Mouse (Mus musculus): ENCODE measurements around the gene Dpt.

Gene Dpt

DNA sequence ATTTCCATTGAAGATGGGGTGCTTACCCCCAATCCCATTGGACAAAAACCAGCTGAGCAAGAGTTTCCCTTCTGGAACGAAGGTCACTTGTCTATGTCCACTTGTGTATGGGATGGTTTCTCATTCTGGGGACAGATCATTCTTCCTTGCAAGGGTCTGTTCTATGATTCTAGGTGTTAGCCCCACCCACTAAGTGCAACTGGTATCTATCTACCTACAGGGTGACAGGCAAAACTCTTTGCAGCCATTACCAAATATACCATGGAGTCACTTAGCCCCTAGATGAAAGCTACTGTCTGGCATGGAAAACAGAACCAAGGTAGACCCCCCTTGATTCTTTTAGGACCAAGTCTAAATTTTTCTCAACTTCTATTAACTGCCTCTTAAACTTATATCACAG is 24.9 kb downstream of the Dpt start:
- DNase-seq: no peak

DNA sequence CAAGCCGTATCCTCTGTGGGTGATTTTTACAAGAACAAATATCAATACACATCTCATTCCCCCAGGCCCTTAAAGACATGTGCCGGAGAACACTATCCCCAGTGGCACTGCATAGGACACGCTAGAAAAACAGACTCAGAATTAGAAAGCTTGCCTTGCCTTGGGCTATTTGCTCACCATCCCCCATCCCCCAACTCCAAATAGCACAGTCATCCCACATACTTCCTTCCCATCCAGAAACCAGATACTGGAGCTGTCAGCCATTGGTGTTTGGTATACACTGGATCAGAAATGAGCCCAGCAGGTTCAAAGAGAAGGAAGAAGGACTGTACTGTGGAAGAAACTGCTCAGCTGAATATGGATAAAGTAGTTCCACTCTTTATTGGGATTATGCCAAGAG is 25.4 kb downstream of the Dpt start:
- DNase-seq: no peak

DNA sequence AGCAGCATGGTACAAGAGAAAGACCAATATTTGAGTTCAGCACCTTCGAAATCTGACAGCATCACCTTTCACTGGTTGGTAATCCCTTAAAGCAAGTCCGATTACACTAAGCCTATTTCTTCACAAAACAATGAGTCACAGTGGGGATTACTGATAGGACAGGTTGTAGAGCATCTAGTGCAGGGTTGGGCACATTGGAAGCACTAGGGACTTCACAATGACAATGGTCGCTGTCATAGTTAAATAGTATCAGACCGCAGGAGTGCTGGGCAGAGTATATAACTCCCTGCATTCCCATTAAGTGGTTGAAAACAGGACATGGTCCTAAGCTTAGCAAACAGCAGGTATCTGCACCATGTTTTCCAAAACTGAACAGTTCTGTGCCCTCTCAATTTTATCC is 25.8 kb downstream of the Dpt start:
- DNase-seq: no peak

DNA sequence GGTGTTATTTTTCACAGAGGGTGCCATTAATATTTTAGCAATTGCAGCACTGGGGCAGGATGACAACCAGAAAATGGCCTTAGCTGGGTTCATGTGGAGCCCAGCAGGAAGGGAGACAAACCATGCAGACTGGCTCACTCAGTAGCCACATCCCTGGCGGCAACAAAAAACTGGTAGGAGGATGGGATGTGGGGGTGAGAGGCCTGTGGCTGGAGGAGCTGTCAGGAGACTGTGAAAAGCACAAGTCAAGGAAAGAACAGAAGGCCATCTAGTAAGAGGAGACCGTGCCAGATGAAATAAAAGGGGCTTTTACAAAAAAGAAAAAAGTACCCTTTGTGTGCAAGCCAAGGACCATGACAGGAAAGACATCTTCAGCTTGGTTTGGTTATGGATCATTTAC is 28.5 kb downstream of the Dpt start:
- DNase-seq: no peak

DNA sequence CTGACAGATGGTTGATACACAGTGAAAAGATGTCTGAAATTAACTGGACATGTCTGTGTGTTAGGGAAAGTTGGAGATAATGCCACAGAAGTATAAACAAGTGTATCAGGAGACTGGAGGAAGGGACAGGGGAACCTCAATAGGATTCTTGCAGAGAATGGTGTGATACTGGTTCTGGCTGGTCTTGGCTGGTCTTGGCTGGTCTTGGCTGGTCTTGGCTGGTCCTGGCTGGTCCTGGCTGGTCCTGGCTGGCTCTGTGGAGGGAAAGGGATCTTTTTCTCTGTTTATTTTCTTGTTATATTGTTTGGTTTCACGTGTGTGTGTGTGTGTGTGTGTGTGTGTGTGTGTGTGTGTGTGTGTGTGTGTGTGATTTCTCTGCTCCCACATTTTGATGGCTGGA is 33.4 kb downstream of the Dpt start:
- DNase-seq: no peak

DNA sequence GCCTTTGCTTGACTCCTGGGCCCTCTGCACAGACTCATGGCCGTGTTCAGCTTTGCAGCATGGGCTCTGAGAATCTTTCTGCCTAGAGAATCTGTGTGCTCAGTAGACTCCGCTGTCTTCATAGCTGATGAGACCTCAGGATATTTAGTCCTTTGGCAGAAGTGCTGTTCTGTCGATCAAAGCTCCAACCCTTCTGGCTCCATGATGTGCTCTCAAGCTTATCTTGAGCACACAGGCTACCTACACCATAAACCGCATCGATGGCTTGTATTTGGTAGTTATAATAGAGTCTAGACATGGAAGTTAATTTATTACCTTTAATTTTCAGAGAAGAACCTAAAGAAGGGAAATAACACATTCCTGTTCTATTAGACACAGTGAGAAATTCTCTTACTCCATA is 36.0 kb downstream of the Dpt start:
- no peak for DNase-seq

GRCm38 (mm10) chr1:164848616-164849265 is 52.3 kb downstream of the Dpt start:
- DNase-seq: no peak

DNA sequence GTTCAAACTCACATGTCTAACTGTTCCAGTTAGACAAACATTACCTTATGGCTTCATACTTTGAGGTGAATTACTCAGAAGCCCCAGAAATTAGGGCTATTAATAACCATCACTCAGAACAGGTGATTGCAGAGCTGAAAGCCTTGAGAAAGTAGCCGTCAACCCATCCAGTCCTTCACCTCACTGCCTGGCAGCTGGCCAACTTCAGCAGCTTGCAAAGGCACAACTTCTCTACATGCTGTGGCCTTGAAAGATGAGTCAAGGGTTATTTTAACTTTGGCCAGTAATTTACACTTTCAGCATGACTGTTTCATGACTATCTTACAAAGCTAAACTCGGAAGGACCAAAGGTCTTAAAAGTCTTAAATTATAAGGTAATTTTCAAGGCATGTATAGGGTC is 59.3 kb downstream of the Dpt start:
- DNase-seq: peak; percentile 74

DNA sequence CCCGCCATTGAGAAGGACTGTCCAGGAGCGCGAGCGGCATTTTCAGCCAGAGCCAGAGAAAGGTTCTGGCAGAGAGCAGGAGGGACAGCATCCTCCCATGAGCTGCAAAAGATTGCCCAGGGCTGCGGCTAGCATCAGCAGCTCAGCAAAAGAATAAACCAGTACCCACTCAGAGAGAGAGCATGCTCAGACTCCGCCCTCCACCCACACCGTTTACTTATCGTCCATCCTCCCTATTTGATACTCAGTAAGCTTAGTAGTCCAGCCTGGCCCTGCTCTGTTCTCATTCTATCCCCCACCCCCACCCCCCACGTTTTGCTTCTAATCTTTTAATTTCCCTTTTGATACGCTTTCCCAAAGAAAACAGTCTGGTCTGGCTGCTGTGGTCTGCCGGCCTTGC is 63.5 kb downstream of the Dpt start:
- no peak for DNase-seq

GRCm38 (mm10) chr1:164860782-164861181 is 64.3 kb downstream of the Dpt start:
- no peak for DNase-seq

- no peak for DNase-seq
These were observed 65.1 kb downstream of the Dpt start for GRCm38 (mm10) chr1:164861501-164861900.

DNA sequence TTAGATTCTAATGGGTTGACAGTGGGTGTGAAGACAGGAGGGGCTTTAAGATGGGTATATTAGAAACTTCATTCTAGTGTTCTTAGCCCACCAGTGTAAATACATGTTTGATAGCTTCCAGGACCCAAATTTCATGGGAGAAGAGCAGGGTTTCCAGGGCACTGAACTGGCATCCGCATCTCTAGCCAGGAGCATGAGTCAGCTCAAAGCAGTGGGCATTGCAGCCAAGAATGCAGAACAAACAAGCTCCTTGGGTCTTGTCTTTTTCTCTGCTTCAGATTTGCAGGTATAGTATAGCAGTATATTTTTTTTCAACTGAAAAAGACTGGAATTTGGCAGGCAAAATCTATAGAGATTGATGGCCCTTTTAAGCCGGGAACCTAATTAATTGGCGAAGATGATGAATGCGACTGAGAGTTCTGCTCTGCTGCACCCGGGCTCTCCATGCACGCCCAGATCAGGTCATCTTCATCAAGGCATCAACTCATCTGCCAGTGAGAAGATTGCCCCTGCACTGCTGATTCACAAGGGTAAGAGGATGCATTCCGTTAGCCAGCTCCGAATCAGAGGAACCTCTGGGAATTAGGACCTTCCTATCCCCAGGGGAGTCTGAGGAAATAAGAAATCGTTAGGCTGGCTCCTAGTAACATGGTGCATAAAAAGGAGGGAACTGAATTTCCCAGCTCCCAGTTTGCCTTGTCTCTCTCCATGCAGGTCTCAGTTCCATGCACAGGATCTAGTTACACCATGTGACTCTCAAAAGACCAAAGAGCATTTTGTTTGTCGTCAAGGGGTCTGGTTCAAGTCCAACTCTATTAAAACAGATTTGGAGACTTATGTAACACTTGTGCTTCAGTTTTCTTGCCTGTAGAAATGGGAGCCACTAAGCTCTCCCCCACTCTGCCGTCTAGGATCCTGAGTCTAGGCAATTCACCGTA is 66.8 kb downstream of the Dpt start:
- DNase-seq: no peak

DNA sequence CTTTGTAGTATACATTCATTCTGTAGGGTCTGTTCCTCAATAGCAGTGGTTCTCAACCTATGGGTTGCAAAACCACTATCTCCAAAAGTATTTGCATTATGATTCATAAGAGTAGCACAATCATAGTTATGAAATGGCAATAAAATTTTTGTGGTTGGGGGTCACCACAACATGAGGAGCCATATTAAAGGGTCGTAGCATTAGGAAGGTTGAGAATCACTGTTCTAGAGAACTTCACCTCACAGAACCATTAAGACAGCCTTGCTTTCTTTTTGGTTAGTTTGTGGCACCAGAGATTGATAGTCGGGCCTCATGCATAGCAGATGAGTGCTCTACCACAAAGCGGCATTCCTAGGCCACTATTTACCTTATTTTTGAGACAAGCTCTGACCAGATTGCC is 68.2 kb downstream of the Dpt start:
- no peak for DNase-seq

DNA sequence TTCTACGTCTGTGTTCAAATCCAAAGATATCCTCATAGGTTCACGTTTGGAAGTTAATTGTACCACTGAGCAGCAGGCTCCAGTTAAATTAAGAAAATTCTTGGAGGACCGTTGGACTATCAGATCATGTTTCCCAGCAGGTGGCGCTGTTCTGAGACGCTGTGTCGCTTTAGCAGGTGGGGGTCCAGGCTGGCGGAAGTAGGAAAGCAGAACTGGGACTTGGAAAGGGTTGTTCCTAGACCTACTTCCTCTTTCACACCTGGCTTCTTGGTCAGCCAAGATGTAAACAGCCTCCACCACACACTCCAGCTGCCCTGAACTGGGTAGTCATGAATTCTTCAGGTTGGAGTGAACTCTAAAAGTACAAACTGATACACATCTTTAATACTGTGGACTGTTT is 74.2 kb downstream of the Dpt start:
- DNase-seq: peak; percentile 43 to 53
